Mouse (Mus musculus): ENCODE data around the gene Rcsd1. TPM values are rescaled to one million over a fixed set of nuclear protein-coding genes. Genes with fewer than 3 reads are reported as not detected.

Gene Rcsd1
- 2.5 and 4.7 TPM in 2 replicates for polyA plus RNA-seq (2014; fragmentation: Nextera tagmentation; extraction: Ambion mirVana)

DNA sequence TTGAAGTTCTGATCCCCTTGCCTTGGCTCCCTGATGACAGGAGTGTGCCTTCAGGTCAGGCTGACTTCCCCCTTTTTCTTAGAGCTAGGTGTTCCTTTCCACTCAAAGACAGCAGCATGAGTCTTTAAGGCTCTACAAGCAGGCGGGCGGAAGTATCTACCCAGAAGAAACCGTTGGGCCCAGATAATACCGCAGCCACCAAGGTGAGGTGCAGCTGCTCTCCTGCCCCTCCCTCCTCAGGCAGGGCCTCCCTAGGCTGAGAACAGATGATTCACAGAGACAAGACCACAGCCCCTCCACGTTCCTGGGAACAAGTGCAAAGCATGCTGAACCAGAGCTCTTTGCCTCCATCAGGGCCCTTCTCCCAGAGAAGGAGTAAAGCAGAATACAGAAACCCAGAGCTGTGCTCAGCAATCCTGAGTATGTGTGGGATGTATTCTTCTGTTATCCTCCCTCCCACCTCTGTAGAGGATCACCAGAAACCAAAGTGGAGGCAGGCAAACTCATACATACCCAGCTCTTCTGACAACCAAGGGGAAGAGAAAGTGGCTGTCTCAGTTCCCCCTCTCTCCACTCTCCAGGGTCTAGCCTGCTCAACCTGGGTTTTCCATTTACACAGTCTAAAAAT is at the start of gene Rcsd1:
TSS of gene Rcsd1 (minus strand) at position 129 of the 628 bp plus-strand sequence.
- no peak within 1 kb of the TSS for H3K9ac ChIP-seq (replicated peaks; ENCODE audit: low read length)
- peaks cover 21% of the 10 kb centered on the region for H3K27me3 ChIP-seq (ENCODE audit: control insufficient read depth, insufficient read depth, low read length)
- peak within 1 kb of the TSS; percentile 99 for H3K4me2 ChIP-seq (ENCODE audit: low read length)
- ATAC-seq (ENCODE audit: low FRiP score, low TSS enrichment): no peak
- no peaks in the 10 kb centered on the region for H3K9me3 ChIP-seq (ENCODE audit: control insufficient read depth, low read length)
- no peak within 1 kb of the TSS for H3K27ac ChIP-seq (replicated peaks; ENCODE audit: low read depth, low read length)
- DNase-seq: no peak
- no peaks in the 10 kb centered on the region for H3K36me3 ChIP-seq (ENCODE audit: control insufficient read depth, insufficient read depth, low read length)
- H3K4me3 ChIP-seq (replicated peaks; ENCODE audit: low read depth, low read length): peak within 1 kb of the TSS; percentile 55; the same call in 1 of the 2 replicates
- whole genome bisulfite sequencing: 64% methylated on average over 5 of the region's 5 CpGs
- 0 out of 2 replicates have a peak, but pooled peaks cover 10% of the 10 kb centered on the region for H3K4me1 ChIP-seq (ENCODE audit: control insufficient read depth, insufficient read depth, low read length)

DNA sequence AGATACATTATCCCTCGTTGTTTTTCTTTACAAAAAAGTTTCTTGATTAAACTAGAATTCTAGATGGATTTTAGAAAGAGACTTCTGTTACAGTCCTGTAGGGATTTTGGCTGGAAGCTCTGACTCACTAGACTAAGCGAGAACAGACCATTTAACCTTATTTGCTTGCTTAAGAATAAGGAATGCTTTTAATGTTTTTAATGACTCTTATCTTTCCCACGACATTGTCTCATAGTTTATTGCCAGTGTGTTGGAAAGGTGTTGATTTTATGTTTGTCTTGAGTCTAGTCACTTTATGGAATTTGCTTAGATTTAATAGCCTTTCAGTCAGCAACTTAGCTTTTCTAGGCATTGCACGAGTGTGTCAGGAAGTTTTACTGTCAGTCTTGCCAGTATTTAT is 45.6 kb upstream of the Rcsd1 start:
- no peak overlapping the region for H3K27ac ChIP-seq (replicated peaks; ENCODE audit: low read depth, low read length)
- H3K27me3 ChIP-seq (ENCODE audit: control insufficient read depth, insufficient read depth, low read length): no peaks in the 10 kb centered on the region
- DNase-seq (no peak), ATAC-seq (ENCODE audit: low FRiP score, low TSS enrichment) (no peak)
- no peak overlapping the region for H3K9ac ChIP-seq (replicated peaks; ENCODE audit: low read length)
- 81% methylated on average over 4 of the region's 4 CpGs for WGBS
- H3K4me1 ChIP-seq (ENCODE audit: control insufficient read depth, insufficient read depth, low read length): no peaks in the 10 kb centered on the region
- no peaks in the 10 kb centered on the region for H3K9me3 ChIP-seq (ENCODE audit: control insufficient read depth, low read length)
- no peak overlapping the region for H3K4me3 ChIP-seq (replicated peaks; ENCODE audit: low read depth, low read length)
- no peak overlapping the region for H3K4me2 ChIP-seq (ENCODE audit: low read length)
- no peaks in the 10 kb centered on the region for H3K36me3 ChIP-seq (ENCODE audit: control insufficient read depth, insufficient read depth, low read length)

DNA sequence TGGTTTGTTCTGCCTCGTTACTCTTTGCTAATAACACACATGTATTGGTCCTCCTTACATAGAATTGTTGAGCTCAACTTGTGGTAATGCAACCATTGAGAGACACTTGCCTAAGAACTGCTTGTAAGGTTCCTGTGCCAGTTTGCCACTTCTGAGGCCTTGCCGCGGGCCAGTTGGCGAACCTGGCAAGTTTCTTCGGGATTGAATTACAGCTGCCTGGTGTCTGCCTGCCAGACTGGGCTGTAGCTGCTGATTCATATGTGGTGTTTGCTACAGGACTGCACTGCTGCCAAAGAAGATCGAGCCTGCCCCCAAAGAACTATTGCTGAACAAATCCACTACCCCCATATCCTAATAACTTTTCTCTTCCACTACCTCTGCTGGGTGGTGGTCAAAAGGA is 44.6 kb upstream of the Rcsd1 start:
- WGBS: 92% methylated on average over 6 of the region's 6 CpGs
- Histone ChIP-seq H3K27me3 (ENCODE audit: control insufficient read depth, insufficient read depth, low read length) (no peaks in the 10 kb centered on the region), H3K9ac (replicated peaks; ENCODE audit: low read length) (no peak overlapping the region), H3K4me1 (ENCODE audit: control insufficient read depth, insufficient read depth, low read length) (no peaks in the 10 kb centered on the region), H3K36me3 (ENCODE audit: control insufficient read depth, insufficient read depth, low read length) (no peaks in the 10 kb centered on the region), H3K9me3 (ENCODE audit: control insufficient read depth, low read length) (no peaks in the 10 kb centered on the region), H3K27ac (replicated peaks; ENCODE audit: low read depth, low read length) (no peak overlapping the region), H3K4me3 (replicated peaks; ENCODE audit: low read depth, low read length) (no peak overlapping the region), H3K4me2 (ENCODE audit: low read length) (no peak overlapping the region)
- ATAC-seq (ENCODE audit: low FRiP score, low TSS enrichment): no peak
- no peak for DNase-seq

DNA sequence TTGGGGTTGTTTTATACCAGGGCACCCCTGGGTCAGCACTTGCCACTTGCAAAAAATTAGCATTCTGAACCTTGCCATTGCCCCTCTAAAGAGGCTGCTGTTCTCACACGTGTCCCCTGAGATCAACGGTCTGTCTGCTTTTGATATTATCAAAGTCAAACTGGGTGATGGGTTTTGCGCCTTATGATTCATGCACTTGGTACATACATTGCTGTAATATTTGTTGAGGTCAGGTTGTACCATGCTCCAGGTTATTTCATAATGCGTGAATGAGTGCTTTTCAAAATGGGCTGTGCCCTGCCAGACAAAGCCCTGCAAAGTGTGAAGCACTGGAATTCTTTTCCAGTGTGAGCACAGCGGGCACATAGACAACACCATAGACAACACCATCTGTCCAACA is 42.3 kb upstream of the Rcsd1 start:
- no peaks in the 10 kb centered on the region for H3K4me1 ChIP-seq (ENCODE audit: control insufficient read depth, insufficient read depth, low read length)
- no peak overlapping the region for H3K4me3 ChIP-seq (replicated peaks; ENCODE audit: low read depth, low read length)
- 88% methylated on average over 5 of the region's 5 CpGs for WGBS
- H3K27ac ChIP-seq (replicated peaks; ENCODE audit: low read depth, low read length): no peak overlapping the region
- DNase-seq (no peak), ATAC-seq (ENCODE audit: low FRiP score, low TSS enrichment) (no peak)
- no peaks in the 10 kb centered on the region for H3K9me3 ChIP-seq (ENCODE audit: control insufficient read depth, low read length)
- no peaks in the 10 kb centered on the region for H3K27me3 ChIP-seq (ENCODE audit: control insufficient read depth, insufficient read depth, low read length)
- no peak overlapping the region for H3K4me2 ChIP-seq (ENCODE audit: low read length)
- no peaks in the 10 kb centered on the region for H3K36me3 ChIP-seq (ENCODE audit: control insufficient read depth, insufficient read depth, low read length)
- H3K9ac ChIP-seq (replicated peaks; ENCODE audit: low read length): no peak overlapping the region

DNA sequence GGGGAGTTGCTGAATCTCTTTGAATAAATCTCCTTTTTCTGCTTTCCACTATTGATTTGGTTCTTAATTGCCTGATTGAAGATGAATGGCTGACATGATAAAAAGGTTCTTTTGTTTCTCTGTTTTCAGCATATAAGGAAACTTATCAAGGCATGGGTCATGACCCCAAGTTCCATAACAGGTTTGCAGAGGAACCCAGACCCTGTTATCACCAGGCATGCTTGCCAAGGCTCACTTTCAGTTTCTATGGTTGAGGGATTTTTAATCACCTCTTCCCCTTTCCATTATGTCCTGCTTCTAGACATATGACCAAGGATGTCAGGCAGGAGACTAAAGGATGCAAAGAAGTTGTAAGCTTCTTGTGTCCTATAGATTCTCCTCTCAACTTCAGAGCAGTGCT is 41.6 kb upstream of the Rcsd1 start:
- no peaks in the 10 kb centered on the region for H3K36me3 ChIP-seq (ENCODE audit: control insufficient read depth, insufficient read depth, low read length)
- H3K4me2 ChIP-seq (ENCODE audit: low read length): no peak overlapping the region
- no peak overlapping the region for H3K27ac ChIP-seq (replicated peaks; ENCODE audit: low read depth, low read length)
- H3K27me3 ChIP-seq (ENCODE audit: control insufficient read depth, insufficient read depth, low read length): no peaks in the 10 kb centered on the region
- H3K9ac ChIP-seq (replicated peaks; ENCODE audit: low read length): no peak overlapping the region
- ATAC-seq (ENCODE audit: low FRiP score, low TSS enrichment): no peak
- no peaks in the 10 kb centered on the region for H3K4me1 ChIP-seq (ENCODE audit: control insufficient read depth, insufficient read depth, low read length)
- DNase-seq: no peak
- no peak overlapping the region for H3K4me3 ChIP-seq (replicated peaks; ENCODE audit: low read depth, low read length)
- no peaks in the 10 kb centered on the region for H3K9me3 ChIP-seq (ENCODE audit: control insufficient read depth, low read length)

DNA sequence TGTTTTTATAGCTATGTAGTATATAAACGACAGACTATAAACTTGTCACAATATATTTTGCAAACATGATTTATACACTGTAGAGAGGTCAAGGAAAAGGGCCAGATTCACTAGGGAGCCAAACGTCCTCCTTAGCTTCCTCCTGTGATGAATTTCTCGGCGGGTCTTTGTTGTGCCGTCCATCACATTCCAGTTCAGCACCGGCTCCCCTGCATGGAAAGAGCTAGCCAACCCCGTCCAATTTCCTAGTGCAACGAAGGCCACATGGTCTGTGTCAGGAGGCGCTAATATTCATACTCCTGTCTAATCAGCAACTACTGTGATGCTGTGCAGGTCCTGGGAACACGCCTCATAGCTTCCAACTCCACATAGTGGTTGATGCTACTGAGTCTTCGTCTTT is 38.5 kb upstream of the Rcsd1 start:
- Histone ChIP-seq H3K27ac (replicated peaks; ENCODE audit: low read depth, low read length) (no peak overlapping the region), H3K27me3 (ENCODE audit: control insufficient read depth, insufficient read depth, low read length) (no peaks in the 10 kb centered on the region), H3K4me1 (ENCODE audit: control insufficient read depth, insufficient read depth, low read length) (no peaks in the 10 kb centered on the region), H3K36me3 (ENCODE audit: control insufficient read depth, insufficient read depth, low read length) (no peaks in the 10 kb centered on the region), H3K9ac (replicated peaks; ENCODE audit: low read length) (no peak overlapping the region), H3K4me3 (replicated peaks; ENCODE audit: low read depth, low read length) (no peak overlapping the region), H3K4me2 (ENCODE audit: low read length) (no peak overlapping the region), H3K9me3 (ENCODE audit: control insufficient read depth, low read length) (no peaks in the 10 kb centered on the region)
- DNase-seq (no peak), ATAC-seq (ENCODE audit: low FRiP score, low TSS enrichment) (no peak)
- WGBS: 56% methylated on average over 11 of the region's 11 CpGs

DNA sequence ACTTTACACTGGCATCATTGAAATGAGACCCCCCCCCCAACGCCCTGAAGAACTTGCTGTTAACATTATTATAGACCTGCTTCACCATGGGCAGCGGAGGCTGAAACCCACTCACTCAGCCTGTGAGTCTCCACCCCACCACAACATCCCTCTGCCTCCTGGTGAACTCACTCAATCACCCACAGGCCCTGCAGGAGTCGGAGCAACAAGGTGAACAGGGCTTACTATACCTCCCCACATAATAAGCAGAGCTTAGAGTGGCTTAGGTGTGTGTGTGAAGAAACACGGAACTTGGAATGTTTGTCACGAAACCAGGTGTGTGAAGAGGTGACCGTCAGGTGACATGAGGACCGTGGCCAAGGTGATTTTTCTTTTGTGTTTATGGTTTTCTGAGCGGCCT is 32.4 kb upstream of the Rcsd1 start:
- Histone ChIP-seq H3K9me3 (ENCODE audit: control insufficient read depth, low read length) (no peaks in the 10 kb centered on the region), H3K27me3 (ENCODE audit: control insufficient read depth, insufficient read depth, low read length) (no peaks in the 10 kb centered on the region), H3K9ac (replicated peaks; ENCODE audit: low read length) (no peak overlapping the region), H3K36me3 (ENCODE audit: control insufficient read depth, insufficient read depth, low read length) (no peaks in the 10 kb centered on the region), H3K4me1 (ENCODE audit: control insufficient read depth, insufficient read depth, low read length) (no peaks in the 10 kb centered on the region), H3K4me3 (replicated peaks; ENCODE audit: low read depth, low read length) (no peak overlapping the region), H3K4me2 (ENCODE audit: low read length) (no peak overlapping the region), H3K27ac (replicated peaks; ENCODE audit: low read depth, low read length) (no peak overlapping the region)
- ATAC-seq (ENCODE audit: low FRiP score, low TSS enrichment) (no peak), DNase-seq (no peak)
- 90% methylated on average over 8 of the region's 8 CpGs for WGBS

DNA sequence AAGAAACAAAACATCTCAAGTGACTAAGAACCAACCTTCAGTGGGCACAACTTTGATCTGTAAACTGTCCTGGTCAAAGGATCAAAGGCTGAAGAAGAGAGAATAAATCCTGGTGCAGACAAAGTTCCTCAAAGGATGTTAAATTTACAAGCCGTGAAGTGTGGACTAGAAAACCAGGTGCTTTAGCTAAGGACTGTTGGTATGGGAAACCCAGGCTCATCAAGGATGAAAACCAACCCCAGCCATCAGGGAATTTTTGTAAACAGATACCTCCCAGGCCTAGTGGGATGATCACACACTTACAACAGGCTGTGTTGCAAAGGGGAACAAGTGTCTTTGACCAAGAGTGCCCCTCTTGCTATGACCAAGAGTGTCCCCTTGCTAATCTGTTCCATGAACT is 29.4 kb upstream of the Rcsd1 start:
- 74% methylated on average over 1 of the region's 1 CpGs for WGBS
- Histone ChIP-seq H3K27me3 (ENCODE audit: control insufficient read depth, insufficient read depth, low read length) (no peaks in the 10 kb centered on the region), H3K9ac (replicated peaks; ENCODE audit: low read length) (no peak overlapping the region), H3K27ac (replicated peaks; ENCODE audit: low read depth, low read length) (no peak overlapping the region), H3K9me3 (ENCODE audit: control insufficient read depth, low read length) (no peaks in the 10 kb centered on the region), H3K4me1 (ENCODE audit: control insufficient read depth, insufficient read depth, low read length) (no peaks in the 10 kb centered on the region), H3K4me2 (ENCODE audit: low read length) (no peak overlapping the region), H3K4me3 (replicated peaks; ENCODE audit: low read depth, low read length) (no peak overlapping the region), H3K36me3 (ENCODE audit: control insufficient read depth, insufficient read depth, low read length) (no peaks in the 10 kb centered on the region)
- DNase-seq (no peak), ATAC-seq (ENCODE audit: low FRiP score, low TSS enrichment) (no peak)

DNA sequence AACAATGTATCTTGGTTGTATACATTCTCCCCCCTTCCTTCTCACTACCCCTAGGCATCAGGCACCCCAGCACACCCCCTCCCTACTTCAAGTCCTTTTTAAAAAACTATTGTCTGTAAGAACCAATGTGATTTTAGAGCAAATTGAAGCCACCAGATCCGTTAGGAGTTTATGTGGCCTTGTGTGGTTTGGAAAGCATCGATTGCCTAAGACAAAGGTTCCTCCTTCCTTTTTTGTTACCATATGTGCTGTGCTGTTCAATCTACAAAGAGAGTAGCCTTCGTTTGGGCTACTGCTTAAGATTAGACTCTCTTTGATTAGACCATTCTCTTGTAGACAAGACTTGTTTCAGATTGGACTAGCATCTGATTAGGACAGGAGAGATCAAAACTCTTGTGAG is 28.3 kb upstream of the Rcsd1 start:
- 64% methylated on average over 3 of the region's 3 CpGs for WGBS
- Histone ChIP-seq H3K9me3 (ENCODE audit: control insufficient read depth, low read length) (no peaks in the 10 kb centered on the region), H3K4me1 (ENCODE audit: control insufficient read depth, insufficient read depth, low read length) (no peaks in the 10 kb centered on the region), H3K36me3 (ENCODE audit: control insufficient read depth, insufficient read depth, low read length) (no peaks in the 10 kb centered on the region), H3K27ac (replicated peaks; ENCODE audit: low read depth, low read length) (no peak overlapping the region; the same call in 1 of the 2 replicates), H3K27me3 (ENCODE audit: control insufficient read depth, insufficient read depth, low read length) (no peaks in the 10 kb centered on the region), H3K4me2 (ENCODE audit: low read length) (no peak overlapping the region), H3K4me3 (replicated peaks; ENCODE audit: low read depth, low read length) (no peak overlapping the region), H3K9ac (replicated peaks; ENCODE audit: low read length) (no peak overlapping the region; the same call in 1 of the 2 replicates)
- no peak for ATAC-seq (ENCODE audit: low FRiP score, low TSS enrichment)
- no peak for DNase-seq
